Mouse (Mus musculus) kidney, adult 11 months (tissue): Measurements from ENCODE around the gene Prss12.

Experiments
- DNase-seq: peaks from one replicate; pipeline ENCODE4 v3.0.0; 2022

The Prss12 gene

DNA sequence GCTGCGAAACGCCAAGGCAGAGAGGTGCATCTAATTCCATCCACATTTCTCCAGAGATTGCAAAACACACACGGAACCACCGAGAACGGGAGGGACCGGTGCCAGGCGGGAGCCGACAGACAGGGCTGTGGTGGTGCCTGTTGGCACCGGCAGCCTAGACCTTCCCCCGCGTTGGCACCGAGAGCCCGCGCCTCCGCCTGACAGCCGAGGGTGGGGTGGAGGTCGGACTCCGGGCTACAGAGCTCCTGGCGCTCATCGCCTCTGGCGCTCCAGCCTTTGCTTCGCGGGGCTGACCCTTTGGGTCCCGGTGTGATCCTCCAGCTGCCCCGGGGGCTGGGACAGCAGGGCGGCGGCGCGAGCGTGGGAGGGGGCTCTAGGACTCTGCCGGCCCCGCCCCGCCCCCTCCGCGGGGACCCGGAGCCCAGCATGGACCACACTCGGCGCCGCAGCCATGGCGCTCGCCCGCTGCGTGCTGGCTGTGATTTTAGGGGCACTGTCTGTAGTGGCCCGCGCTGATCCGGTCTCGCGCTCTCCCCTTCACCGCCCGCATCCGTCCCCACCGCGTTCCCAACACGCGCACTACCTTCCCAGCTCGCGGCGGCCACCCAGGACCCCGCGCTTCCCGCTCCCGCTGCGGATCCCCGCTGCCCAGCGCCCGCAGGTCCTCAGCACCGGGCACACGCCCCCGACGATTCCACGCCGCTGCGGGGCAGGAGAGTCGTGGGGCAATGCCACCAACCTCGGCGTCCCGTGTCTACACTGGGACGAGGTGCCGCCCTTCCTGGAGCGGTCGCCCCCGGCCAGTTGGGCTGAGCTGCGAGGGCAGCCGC is at the start of gene Prss12:
Prss12 (plus strand) TSS at position 206 of the 830 bp plus-strand sequence.
- peak; percentile 26 for DNase-seq

DNA sequence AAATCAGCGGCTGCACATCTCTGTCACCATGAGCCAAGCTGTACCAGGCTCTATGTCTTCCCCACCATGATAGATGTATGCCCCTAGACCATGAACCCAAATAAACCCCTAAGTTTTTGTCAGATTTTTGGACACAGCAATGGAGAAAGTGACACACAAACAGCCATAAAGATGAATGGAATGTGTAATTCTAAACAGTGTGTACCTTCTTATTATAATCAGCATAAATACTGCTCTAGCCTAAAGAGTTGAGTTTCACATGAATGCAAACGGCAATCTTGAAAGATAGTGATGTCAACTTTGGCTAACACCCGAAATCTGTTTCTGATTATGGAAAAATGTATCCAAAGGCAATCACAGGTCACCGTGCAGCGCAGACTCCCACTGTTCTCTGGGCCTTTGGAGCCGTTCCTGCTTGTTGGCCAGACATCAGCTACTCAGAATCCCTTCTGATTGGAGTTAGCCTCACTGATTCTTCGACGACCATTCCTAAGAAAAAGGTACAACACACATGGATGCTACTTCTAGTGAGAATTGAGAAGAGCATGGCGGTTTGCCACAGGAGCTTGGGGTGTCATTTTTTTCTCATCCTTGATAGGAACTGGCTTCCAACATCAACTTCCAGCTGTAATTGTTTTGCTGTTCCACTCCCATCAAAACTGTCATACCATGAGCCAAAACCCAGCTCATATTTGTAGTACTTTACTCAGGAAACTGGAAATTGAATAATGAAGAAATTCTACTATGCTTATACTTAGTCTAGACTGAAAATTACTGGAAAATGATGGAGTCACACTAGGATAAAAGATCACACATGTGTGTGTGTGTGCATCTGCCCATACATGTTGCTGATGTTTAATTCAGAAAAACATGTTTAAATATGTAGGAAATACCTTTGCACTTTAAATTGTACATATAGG is 48.9 kb upstream of the Prss12 start:
- no peak for DNase-seq

DNA sequence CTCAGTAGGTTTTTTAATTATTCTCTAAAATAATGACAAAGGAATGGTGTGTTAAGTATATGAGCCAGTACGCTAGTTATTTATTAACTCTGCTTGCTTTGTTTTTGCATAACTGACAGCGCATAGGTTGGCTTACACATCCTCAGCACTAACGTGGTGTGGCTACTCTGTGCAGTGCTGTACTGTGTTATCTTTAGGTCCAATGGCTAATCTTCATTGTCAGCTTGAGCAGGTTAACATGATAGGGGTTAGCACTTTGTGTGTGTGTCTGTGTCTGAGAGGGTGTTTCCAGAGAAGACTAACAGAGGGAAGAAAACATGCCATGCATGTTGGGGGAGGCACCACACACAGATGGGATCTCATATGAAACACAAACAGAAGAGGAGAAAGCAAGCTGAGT is 41.8 kb upstream of the Prss12 start:
- no peak for DNase-seq

DNA sequence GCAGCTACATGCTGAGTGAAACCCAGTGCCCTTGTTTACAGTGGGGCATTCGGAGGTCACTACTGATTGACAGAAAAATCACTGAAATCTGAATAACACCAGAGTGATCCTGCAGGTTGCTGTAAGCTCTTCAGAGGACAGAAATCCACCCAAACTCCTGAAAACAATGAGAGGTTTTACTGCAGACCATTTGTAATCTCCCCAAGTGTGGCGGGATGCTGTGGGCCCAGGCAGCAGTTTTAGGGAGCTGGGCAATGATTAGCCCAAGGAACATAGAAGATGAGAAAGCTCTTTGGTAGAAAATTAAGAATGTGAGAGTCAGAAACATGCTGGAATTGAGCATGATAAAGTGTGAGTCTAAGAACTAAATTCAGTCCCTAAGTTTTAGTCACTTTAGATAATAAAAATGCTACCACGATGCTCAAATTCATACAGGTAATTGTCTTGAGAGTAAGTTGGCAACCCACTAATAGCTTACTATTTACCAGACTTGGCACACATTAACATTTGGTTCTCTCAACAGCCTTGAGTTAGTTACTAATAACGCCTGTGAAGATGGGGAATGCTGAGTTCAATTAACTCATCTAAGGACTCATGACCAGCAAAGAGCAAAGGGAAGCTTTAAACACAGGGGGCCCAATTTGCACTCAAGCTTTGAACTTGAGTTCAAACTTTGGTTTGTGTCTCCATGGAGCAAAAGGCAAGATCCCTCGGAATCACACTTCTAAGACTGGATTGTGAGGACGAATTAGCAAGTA is 34.7 kb upstream of the Prss12 start:
- DNase-seq, result peak; percentile 36

DNA sequence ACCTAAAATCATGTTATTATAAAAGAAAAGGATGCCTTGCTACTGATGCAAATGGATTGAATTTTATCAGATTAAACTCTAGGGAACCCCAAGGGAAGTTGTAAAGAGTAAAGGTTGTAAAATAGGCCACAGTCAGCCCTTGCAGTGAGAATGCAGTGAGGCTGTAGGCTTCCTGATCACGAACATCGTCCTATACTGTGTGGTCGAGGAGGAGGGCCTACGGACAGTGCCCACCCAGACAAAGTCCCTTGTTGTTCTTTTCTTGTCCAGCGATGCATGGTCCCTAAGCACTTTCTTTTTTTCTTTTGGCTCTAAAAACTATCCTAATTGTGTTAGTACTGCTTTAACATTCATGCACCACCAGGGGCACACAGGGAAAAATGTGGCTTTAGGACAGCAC is 33.5 kb upstream of the Prss12 start:
- DNase-seq, result no peak

DNA sequence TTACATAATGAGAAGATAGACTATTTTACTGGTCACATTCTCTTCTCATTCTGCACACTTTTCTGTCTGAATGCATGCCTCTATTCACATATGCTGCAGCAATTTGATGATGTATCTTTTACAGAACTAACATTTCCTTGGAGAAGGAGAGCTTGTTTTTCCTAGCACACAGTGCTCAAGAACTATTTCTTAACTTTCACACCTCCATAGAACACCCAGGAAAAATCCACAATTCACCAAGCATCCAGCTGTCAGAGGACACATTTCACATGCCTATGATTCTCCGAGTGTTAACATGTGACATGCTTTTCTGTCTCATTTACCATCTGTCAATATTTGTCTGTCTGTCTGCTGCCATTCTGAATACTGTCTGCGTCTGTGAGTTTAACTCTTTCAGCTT is 21.1 kb upstream of the Prss12 start:
- DNase-seq, result no peak

DNA sequence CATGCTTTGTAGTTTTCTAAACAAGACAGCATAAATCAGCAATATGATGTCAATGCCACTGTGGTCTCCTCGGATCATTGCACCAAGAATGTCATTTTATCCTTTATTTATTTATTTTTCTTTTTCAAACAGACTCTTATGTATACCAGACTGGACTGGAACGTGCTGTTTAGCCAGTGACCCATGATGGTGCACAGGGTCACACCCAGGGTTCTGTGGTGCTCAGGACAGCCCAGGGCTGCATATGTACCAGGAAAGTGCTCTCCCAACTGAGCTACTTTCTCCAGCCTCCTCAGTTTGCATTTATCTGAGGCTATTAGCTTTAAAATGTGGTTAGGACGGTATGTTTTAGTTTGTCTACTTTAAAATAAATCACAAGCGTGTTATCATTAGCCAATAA is 18.7 kb upstream of the Prss12 start:
- no peak for DNase-seq

DNA sequence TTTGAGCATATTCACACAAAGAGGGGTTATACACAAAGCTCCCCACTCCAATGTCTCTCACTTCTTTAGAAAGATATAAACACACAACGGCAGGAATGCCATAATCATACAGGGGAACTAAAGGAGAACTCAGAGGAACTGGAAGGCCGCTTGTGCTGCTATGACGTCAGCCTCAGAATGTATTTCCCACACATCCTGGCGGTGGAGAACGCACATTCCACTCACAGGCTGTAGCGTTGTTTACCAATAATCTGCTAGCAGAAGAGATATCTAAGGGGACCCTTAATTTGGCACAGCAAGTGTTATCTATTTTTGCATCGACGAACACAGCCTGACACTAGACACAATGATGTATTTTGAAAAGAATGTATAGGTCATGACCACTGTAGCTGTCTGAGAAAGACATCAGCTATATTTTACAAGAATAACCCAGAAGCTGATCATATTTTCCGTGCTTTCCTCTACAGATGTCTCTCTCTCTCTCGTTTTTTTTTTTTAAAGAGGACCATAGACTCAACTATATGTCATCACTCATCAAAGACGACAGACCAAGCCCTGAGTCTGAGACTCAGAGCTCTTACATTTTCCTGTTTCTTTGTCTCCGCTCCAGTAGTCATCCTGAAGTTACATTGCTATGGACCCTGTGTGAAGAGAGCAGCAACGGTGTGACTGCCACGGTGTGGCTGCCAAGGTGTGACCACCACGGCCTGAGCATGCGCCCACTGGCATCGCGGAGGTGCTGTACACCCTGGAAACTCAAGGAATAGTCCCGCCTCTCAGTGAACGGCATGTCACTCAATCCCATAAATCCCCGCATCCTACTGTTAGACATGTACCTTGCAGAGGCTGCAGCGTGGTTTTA is 16.9 kb upstream of the Prss12 start:
- DNase-seq, result no peak

DNA sequence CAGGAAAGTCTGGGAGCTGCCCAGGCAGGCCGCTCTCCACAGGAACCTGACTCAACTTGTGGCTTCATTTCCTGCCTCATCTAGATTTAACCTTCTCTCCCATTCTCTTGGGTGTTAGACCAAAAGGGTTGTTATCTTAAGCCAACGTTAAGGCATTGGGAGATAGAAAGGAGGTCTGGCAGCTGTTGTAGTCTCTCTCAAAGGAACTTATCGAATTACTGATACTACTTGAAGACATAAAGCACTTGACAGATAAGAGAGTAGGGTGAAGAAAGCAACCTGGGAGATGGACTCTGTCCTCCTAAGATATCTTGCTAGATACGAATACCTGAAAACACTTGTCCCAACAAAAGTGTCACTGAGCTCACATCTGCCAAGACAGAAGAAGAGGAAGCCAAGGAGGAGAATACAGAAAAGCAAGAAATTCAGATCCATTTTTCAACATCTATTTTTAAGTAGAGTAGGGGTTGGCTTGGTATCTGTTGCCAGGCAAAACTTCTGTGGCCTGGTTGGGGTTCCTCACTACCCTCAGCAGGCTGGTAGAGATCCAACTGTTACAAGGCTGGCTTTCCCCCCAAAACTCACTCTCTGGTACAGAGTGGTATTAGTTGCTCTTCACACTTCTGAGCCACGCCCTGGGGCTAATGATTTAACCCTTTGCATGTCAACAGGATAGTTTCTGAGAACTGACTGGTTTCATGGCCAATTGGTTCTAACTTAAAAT is 14.6 kb upstream of the Prss12 start:
- no peak for DNase-seq

DNA sequence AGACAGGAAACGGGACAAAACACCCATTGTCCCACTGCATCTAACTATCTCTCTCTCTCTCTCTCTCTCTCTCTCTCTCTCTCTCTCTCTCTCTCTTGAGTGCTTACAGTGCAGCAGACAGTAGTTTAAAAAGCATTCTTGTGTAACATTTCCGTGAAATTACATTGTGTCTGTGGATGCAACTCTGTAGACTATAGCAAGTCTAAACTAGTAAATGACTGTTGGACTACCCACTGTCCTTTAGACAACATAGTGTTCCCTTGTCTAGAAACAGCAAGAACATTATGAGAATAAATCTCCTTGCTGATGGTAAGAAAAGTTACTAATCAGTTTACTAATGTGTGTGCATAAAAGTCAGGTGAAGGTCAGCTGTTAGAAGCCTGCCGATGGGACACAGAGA is 13.4 kb upstream of the Prss12 start:
- DNase-seq, result no peak

DNA sequence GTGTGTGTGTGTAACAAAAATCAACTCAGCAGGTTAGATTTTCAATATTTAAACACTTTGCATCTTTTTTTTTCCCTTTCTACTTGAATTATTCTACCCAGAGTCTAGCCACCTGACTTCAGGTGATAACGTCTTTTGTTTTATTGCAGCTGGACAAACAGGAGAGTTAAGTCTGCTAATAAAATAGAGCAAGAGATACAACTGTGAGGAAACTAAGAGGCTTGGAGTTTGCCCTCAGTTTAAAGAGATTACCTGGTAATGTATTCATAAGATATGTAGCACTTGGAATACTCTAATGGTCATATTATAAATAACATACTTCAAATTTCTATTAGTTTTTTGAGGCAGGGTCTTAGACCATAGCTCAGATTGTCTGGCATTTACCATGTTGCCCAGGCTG is 9.1 kb upstream of the Prss12 start:
- no peak for DNase-seq

DNA sequence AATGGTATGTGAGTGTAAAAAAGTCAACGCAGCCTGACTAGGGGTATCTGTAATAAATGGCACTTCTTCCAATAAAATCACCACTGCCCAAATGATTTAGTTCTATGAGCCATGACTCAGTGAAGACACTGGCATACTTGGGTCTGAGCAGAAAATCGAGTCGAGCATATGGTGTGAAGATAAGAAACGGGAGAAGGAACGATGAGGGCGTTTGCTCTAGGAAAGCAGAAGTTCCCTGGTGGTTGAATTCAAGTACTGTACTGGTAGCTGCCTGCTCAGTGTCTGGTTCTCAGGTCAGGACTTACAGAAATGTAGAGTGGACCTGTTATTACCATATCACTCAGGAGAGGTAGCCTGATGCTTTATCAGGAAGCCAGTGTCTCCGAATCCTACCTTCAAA is 6.2 kb upstream of the Prss12 start:
- no peak for DNase-seq

DNA sequence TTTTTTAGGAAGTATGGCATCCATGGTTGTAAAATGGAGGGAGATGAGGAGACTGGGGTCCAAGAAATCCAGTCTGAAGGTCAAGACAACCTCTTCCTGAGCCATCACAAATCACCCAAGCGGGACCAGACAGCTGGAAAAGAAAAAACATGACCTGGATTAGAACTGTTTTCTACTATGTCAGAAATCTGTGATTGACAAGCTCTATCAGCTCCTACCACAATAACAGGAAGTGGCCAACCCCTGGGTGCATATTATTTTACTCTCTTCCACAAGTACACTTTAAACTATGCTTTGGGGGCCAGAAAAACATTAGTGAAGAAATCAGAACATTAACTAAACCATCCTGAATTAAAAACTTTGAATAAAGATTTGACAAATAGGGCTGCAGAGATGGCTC is 2.2 kb upstream of the Prss12 start:
- no peak for DNase-seq

DNA sequence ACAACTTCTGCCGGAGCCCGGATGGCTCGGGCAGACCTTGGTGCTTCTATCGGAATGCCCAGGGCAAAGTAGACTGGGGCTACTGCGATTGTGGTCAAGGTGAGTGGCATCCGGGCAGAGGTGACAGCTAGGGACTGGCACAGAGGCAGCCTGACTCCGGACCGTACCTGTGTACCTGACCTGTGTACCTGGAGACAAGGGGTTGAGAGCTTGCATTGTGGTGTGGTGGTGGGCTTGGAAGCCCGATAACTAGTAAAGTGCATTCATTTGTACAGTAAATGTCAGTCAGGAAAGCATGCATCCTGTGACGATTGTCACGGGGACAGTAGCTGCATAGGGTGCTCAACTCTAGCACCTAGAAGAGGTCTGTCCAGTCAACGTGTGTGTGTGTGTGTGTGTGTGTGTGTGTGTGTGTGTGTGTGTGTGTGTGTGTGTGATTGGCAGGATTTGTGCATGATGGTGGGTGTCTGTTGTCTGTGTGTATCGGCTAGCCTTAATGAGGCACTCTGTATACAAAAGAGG is 886 bp downstream of the Prss12 start:
- peak; percentile 7 for DNase-seq

DNA sequence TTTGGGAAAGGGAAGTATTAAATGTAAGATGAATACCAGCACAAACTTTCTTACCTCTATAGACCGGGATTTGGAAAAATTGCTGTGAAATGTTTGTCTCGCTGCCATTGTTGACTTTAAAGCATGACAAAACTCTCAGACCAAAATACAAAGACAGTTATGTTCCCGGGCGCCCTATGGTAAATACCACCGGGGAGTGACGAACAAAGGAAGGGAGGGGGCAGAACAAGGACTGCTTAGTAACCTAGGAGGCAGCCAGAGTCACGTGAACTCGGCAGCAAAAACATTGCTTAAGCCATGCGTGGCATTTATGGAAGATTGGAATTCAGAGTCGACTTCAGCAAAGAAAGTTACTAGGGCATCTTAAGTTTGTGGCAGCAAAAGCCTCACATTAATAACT is 1.4 kb downstream of the Prss12 start:
- no peak for DNase-seq

DNA sequence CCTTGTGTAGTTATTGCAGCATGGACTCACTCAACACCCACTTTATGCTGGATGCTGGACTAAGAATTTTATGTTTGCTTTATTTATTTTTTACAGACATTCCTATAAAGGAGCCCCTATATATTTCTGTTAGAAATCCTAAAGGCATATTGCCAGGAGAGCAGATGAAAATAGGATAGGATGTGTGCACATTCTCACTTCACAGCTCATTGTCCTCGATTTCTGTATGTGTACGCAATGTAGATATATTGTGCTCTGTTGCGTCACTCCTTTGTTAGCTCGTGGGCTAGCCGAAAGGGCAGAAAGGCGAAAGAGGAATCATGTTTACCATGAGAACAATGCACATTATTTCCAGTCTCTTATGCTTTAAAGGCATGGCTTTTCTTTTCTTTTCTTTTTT is 3.4 kb downstream of the Prss12 start:
- DNase-seq, result no peak

DNA sequence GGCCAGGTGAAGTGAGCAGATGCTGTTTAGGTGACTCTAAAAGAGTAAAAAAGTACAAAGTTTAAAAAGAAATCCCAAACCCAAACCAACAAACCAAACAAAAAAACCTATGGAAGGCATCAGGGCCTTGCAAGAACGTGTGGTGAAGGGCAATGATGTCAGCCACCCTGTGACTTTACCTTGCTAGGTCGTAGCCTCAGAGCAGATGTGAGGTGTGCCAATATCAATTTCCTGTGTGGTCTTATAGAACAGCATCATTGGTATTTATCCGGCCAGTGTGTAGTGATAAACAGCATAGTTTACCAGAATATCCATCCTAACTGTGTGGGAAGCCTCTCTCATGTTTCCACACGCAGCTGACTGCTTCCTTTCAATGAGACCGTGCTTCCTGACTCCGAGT is 6.2 kb downstream of the Prss12 start:
- no peak for DNase-seq

DNA sequence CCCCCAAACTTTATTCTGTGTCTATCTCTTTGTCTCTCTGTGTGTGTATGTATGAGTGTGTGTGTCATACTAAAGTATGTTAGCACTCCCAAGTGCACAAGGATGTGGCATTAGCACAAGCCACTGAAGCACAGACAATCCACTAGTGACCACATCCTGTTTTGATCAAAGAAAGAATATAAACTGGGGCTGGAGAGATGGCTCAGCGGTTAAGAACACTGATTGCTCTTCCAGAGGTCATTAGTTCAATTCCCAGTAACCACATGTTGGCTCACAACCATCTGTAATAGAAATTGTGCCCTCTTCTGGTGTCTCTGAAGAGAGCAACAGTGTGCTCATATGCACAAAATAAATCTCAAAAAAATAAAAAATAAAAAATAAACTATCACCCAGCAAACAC is 12.8 kb downstream of the Prss12 start:
- no peak for DNase-seq

DNA sequence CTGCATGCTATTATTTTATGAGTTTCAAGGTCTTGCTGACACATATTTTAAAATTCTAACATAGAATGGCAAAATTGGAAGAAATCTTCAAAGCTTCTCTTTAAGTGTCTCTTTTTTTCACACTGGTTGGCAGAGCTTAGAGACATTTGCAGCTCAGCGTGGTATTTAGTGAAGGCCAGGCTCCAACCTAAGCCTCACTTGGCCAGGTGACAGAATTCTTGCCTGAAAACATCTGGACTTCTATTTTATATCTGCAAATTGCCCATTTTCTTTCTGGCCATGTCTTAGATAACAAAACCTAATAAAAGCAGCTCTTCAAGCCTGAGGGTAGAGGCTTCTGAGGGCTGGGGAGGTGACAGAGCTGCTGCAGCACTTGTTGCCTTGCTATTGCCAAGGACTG is 13.7 kb downstream of the Prss12 start:
- no peak for DNase-seq

DNA sequence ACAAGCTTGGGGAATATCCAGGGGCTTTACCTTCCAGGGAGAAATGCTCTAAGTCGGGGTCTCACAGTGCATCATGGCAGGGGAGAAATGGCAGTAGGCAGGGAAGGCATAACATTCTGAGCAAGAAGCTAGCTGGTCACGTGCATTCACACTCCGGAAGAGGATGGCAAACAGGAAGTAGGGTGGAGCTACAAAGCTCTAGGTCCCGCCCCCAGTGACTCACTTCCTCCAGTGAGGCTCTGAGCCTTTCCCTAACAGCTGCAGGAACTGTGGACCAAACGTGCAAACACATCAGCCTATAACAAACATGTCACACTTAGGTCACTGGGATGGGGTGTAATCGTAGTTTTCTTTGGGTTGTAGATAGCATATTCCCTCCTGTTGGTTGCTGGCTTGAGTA is 15.6 kb downstream of the Prss12 start:
- no peak for DNase-seq

DNA sequence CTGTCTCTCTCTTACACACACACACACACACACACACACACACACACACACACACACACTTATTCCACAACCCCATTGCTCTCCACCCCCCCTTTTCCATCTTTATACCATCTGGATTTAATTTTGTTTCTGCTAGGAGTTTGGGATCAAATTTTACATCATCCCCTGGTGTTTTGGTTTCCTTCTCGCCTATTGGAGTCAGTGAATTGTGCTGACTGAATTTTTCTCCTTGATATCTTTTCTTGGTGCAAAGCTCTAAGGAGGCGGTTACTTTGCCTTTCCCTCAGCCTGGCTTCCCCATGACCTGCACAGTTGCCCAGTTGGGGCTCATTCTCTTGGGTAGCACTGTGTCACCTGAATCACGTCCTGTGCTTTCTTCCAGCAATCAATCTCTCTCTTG is 30.1 kb downstream of the Prss12 start:
- DNase-seq, result no peak
